9 mouse cellular contexts compared by ENCODE assay signal in genomic region chr7:73517432-73518054, GRCm38 (mm10). TPM values are rescaled to one million over a fixed set of nuclear protein-coding genes. Genes with fewer than 3 reads are reported as not detected.
DNase-seq lines count a peak whose midpoint lies in the region; ATAC-seq and TF ChIP-seq lines count a peak whose summit lies in the region.
"Had no signal": no experiment of that assay in that cellular context is flagged by ENCODE, and none has a peak within 500 bp of the region (broad histone marks: within the 10 kb centered on the region; RNA-seq: fewer than 3 reads in every experiment).

No protein-coding gene starts in this region.

- peak overlapping the region; percentile 24 for H3K27ac ChIP-seq in layer of hippocampus, adult 2 months
- H3K27ac ChIP-seq in forebrain, embryonic 12.5 days: 0 out of 2 replicates have a peak overlapping the region, but pooled peaks have one; percentile 0

- H3K36me3 ChIP-seq in forebrain, embryonic 12.5 days (replicated peaks): peaks cover 71% of the 10 kb centered on the region

- no peak for DNase-seq in layer of hippocampus, adult 2 months (ENCODE audit: low spot score in 2 of 2)
- no peak for DNase-seq in layer of hippocampus, postnatal 36 days
- peak; percentile 65 for DNase-seq in NIH3T3 (ENCODE audit: low read depth)
- no peak for DNase-seq in thymus, postnatal 36 days
- no peak for DNase-seq in layer of hippocampus, postnatal 10 days (ENCODE audit: low spot score in 2 of 2)
- no peak for DNase-seq in frontal cortex, postnatal 36 days (ENCODE audit: low spot score in 2 of 2)
- DNase-seq: thymus, postnatal 14 days had no signal

- H3K4me2 ChIP-seq in forebrain, embryonic 12.5 days: no peak overlapping the region

- no peaks in the 10 kb centered on the region for H3K9me3 ChIP-seq in forebrain, embryonic 12.5 days

- no peak; the same call in 1 of the 2 replicates for ATAC-seq in forebrain, embryonic 12.5 days (ENCODE audit: low FRiP score)
- ATAC-seq in megakaryocyte, adult 5-6 weeks (ENCODE audit: poor library complexity, severe bottlenecking): peak; percentile 72

- no peaks in the 10 kb centered on the region for H3K27me3 ChIP-seq in forebrain, embryonic 12.5 days

- no peak for TF ChIP-seq CTCF in layer of hippocampus, adult 2 months (conservative IDR thresholded peaks at IDR 0.05)

- H3K9ac ChIP-seq in forebrain, embryonic 12.5 days: no peak overlapping the region

- WGBS in forebrain, embryonic 12.5 days: 77% methylated on average over 1 of the region's 1 CpGs

- H3K4me3 ChIP-seq in layer of hippocampus, adult 2 months: no peak overlapping the region
- no peak overlapping the region for H3K4me3 ChIP-seq in forebrain, embryonic 12.5 days (replicated peaks)

- H3K4me1 ChIP-seq in forebrain, embryonic 12.5 days: peaks cover 7% of the 10 kb centered on the region; the same call in 1 of the 2 replicates

RNA-seq across cellular contexts. Expression of gene Chd2, which starts 24.1 kb away (rescaled TPM):
- total RNA-seq in layer of hippocampus, adult 2 months (2021): 10 to 100 TPM; 57.1 to 58.3 TPM
- total RNA-seq in layer of hippocampus, postnatal 36 days (2021): 10 to 100 TPM; 46.4 to 61.7 TPM
- 69.4 and 78.8 TPM in 2 replicates for polyA plus RNA-seq in forebrain, embryonic 12.5 days (2016; fragmentation: Nextera tagmentation; extraction: Ambion mirVana)
- total RNA-seq in megakaryocyte, adult 5-6 weeks (2015): 51.4 and 54.4 TPM in 2 replicates
- 88.6 and 119 TPM in 2 replicates for total RNA-seq in megakaryocyte, adult 5-6 weeks (2017)
- 10 to 100 TPM; 47.7 to 50.3 TPM for total RNA-seq in layer of hippocampus, postnatal 10 days (2021)
